Mouse (Mus musculus): Measurements from ENCODE around the gene 3110040M04Rik.
"Not testable (repeated sequence)": the region's sequence is repeated elsewhere in the genome, so short reads cannot be mapped to it uniquely, and the experiment has no call there.

Gene 3110040M04Rik

GRCm38 (mm10) chr1:151192739-151193138 lies 11.2 kb upstream of the 3110040M04Rik start:
- DNase-seq, result not testable (repeated sequence)

GRCm38 (mm10) chr1:151195986-151196385 lies 7.9 kb upstream of the 3110040M04Rik start:
- not testable (repeated sequence) for DNase-seq

GRCm38 (mm10) chr1:151196690-151197089 lies 7.2 kb upstream of the 3110040M04Rik start:
- not testable (repeated sequence) for DNase-seq

- not testable (repeated sequence) for DNase-seq
Measured at GRCm38 (mm10) chr1:151198120-151198519, 5.8 kb upstream of the 3110040M04Rik start, which contains the start of gene Gm47995. Gm47995 (plus strand) TSS chr1:151198448.

- DNase-seq, result not testable (repeated sequence)
Measured at GRCm38 (mm10) chr1:151200620-151201019, 3.3 kb upstream of the 3110040M04Rik start.

- DNase-seq, result not testable (repeated sequence)
Measured at GRCm38 (mm10) chr1:151202771-151203170, 1.1 kb upstream of the 3110040M04Rik start.

- not testable (repeated sequence) for DNase-seq
Measured at GRCm38 (mm10) chr1:151208493-151208892, 4.6 kb downstream of the 3110040M04Rik start.

GRCm38 (mm10) chr1:151208944-151209343 lies 5.0 kb downstream of the 3110040M04Rik start:
- DNase-seq, result not testable (repeated sequence)

GRCm38 (mm10) chr1:151209824-151210355 lies 6.0 kb downstream of the 3110040M04Rik start, which contains the start of gene Gm47996:
Gm47996 (plus strand) TSS chr1:151210131.
- DNase-seq, result not testable (repeated sequence)

- DNase-seq, result not testable (repeated sequence)
Measured at GRCm38 (mm10) chr1:151211666-151212065, 7.7 kb downstream of the 3110040M04Rik start.

GRCm38 (mm10) chr1:151214862-151215261 lies 10.9 kb downstream of the 3110040M04Rik start:
- no peak for DNase-seq

GRCm38 (mm10) chr1:151215985-151216384 lies 12.1 kb downstream of the 3110040M04Rik start:
- no peak for DNase-seq

GRCm38 (mm10) chr1:151216417-151216816 lies 12.5 kb downstream of the 3110040M04Rik start:
- peak; percentile 77 to 86 for DNase-seq

- no peak for DNase-seq
Measured at GRCm38 (mm10) chr1:151219045-151219444, 15.1 kb downstream of the 3110040M04Rik start.

GRCm38 (mm10) chr1:151220098-151220497 lies 16.2 kb downstream of the 3110040M04Rik start:
- DNase-seq, result no peak

GRCm38 (mm10) chr1:151222561-151223267 lies 18.8 kb downstream of the 3110040M04Rik start:
- no peak for DNase-seq

- no peak for DNase-seq
Measured at GRCm38 (mm10) chr1:151223377-151223776, 19.5 kb downstream of the 3110040M04Rik start.

- DNase-seq, result peak in 1 of 2 experiments; percentile 54
Measured at GRCm38 (mm10) chr1:151224536-151224935, 20.6 kb downstream of the 3110040M04Rik start.

GRCm38 (mm10) chr1:151227506-151227905 lies 23.6 kb downstream of the 3110040M04Rik start:
- no peak for DNase-seq

GRCm38 (mm10) chr1:151228320-151228989 lies 24.5 kb downstream of the 3110040M04Rik start:
- no peak for DNase-seq

GRCm38 (mm10) chr1:151232346-151232745 lies 28.4 kb downstream of the 3110040M04Rik start:
- peak; percentile 20 to 42 for DNase-seq

- DNase-seq, result no peak
Measured at GRCm38 (mm10) chr1:151233756-151234155, 29.8 kb downstream of the 3110040M04Rik start.

GRCm38 (mm10) chr1:151235574-151235973 lies 31.7 kb downstream of the 3110040M04Rik start:
- DNase-seq, result no peak

Measured in kidney, adult 8-10 months (tissue).